Mouse (Mus musculus) WW6 (cell line): ENCODE data around the gene Rps11.
"Not testable (repeated sequence)": the region's sequence is repeated elsewhere in the genome, so short reads cannot be mapped to it uniquely, and the experiment has no call there.

Source experiments
- DNase-seq: peaks from one replicate; pipeline ENCODE4 v3.0.0-alpha.2; 2013; ENCODE audit warnings: low read depth, low spot score

The Rps11 gene

DNA sequence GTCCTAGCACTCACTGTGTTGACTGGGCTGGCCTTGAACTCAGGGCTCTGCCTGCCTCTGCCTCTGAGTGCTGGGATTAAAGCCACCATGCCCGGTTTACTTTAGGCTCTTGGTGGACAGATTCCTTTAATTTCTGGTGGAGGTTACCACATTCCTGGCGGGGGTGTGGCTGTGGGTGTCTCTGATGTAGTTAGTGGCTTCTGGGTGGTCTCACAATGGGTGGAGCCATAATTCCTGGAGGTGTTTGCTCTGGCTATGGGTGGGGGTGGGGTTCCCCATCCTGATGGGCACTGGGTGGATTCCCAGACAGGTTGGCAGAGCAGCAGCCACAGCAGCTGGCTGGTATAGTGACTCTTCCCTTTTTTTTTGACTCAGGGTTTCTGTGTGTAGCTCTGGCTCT is 12.3 kb downstream of the Rps11 start:
- no peak for DNase-seq

DNA sequence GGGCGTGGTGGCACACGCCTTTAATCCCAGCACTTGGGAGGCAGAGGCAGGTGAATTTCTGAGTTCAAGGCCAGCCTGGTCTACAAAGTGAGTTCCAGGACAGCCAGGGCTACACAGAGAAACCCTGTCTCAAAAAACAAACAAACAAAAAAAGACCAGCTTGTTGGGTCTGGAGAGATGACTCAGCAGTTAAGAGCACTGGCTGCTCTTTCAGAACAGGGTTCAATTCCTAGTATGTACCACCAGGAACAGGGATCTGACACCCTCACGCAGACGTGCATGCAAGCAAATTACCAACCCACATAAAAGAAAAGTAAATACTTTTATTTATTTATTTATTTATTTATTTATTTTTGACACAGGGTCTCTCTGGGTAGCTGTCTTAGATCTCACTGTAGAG is 14.2 kb downstream of the Rps11 start:
- DNase-seq = not testable (repeated sequence)

DNA sequence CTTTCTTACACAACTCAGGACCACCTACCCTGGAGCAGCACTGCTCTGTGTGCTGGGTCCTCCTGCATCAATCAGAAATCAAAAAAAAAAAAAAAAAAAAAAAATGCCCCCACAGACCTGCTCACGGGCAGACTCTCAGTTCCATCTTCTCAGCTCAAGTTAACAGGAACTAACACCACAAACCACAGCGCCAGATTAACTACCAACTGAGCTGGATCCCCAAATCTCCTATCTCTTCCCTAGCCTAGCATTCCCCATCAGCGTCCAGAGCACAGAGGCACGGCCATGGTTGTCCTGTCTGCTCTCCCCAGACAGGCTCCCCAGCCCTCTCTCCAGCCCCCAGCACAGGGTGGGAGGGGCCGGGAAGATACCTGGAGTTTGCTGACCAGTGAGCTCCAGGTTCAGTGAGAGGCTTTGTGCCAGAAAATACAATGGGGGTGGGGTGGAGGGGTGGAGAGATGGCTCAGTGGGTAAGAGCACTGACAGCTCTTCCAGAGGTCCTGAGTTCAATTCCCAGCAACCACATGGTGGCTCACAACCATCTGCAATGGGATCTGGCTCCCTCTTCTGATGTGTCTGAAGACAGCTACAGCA is 17.1 kb downstream of the Rps11 start:
- no peak for DNase-seq

DNA sequence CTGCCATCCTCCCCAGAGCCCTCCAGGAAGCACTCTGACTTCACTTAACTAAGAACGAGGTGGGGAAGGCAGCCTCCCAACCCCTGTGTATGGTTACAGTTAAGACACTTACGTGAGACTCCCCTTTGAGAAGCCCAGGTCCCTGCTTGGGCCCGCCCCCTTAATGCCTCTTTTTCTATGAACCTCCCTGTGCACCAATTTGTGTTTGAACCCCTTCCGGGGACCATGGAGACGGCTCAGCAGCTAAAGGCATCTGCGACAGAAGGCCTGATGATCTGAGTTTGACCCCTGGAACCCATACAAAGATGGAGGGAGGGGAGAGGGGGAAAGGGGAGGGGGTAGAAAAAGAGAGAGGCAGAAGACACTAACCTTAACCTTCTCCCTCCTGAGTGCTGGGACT is 17.8 kb downstream of the Rps11 start:
- DNase-seq = no peak

DNA sequence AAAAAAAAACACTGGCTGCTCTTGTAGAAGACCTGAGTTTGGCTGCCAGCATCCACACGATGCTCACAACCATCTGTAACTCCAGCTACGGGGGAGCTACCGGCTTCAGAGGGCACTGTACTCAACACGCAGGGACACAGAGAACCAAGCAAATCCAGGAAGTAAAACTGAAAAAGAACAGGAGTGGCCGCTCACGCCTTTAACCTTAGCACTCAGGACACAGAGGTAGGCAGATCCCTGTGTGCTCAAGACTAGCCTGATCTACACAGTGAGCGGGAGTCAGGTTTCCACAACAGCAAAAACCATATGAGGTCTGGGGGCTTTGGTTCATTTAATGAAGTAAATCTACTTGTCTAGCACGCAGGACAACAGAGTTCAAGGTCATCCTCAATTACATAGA is 18.7 kb downstream of the Rps11 start:
- no peak for DNase-seq

DNA sequence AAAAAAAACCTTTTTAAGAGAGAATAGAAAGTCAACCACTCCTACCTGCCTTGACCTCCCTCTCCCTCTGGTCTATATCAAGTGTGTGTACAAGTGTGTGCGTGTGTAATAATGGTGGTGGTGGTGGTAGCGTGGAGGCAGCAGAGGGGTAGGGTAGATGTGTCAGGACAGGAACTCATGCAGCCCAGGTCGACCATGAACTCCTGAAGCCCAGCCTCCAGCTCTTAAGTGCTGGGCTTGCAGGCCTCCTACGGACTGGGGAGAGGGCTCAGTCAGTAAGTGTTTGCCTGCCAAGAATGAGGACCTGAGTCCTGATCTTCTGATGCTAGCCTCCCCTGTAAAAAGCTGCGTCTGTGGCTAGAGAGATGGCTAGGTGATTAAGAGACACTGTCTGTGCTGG is 19.3 kb downstream of the Rps11 start:
- no peak for DNase-seq

DNA sequence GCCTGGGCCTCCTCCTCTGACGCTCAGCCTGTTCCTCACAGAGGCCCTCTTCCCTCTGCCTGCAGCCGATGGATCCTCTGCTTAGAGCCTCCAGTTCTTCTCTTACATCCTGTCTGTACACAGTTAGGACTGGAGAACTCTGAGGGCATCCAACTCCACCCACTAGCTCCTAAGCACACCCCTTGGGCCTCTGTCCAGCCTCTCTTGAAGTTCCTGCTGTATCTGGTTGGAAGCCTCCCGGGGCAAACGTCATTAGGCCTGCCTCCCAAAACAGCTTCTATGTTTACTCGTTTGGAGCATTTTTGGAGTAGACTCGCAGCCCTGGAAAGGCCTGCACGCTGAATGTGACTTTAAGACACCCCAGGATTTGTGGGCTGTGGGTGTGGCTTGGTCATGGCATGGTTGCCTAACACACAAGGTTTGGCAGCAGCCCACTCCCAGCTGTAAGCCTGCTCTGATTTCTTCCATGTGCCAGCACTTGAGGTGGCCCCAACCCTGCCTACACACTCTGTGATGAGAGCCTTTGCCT is 20.5 kb downstream of the Rps11 start, which contains the start of gene Fcgrt:
Fcgrt (minus strand) TSS at position 200 of the 529 bp plus-strand sequence.
- DNase-seq = no peak

DNA sequence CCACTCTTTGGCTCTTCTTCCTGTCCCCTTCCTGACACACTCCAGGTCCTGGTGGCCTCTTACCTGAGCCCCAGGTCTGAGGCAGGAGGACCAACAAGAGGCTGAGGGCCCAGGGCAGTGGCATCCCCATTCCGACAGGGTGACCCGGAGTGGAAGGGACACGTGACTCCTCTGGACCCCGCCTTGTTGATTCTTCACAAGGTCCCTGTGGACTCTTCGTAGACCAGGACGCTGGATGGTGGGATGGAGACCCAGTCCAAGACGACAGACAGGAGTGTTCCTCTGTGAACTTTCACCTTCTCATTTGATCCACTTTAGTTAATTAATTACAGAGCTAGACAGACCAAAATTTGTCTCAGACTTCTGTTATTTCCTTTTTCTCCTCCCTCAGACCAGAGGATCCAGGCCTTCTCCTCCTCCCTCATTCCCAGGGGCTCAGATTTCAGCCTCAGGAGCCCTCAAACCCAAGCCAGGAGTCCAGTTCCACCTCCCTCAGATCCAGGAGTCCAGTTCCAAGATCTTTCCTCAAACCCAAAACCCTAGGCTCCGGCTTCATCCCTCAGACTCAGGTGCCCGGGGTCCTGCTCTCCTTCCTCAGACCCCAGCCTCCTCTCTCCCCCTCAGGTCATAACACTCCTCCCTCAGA is 21.2 kb downstream of the Rps11 start:
- no peak for DNase-seq

DNA sequence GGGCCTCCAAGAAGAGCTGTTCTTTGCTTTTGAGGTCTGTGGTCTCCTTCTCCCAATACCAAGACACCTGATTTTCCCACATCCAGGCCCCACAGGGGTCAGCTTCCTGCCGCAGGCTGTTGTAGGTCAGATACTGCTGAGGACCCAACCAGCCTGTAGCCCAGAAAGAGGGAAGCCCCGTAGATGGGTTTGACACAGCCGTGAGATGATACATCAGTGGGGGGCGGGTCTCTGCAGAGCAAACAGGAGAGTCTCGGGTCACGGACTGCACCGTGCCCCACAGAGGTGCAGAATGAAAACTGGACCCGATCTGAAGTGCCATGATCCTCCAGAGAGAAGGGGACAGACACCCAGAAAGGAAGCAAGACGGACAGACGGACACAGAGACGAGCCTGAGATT is 21.8 kb downstream of the Rps11 start:
- no peak for DNase-seq

DNA sequence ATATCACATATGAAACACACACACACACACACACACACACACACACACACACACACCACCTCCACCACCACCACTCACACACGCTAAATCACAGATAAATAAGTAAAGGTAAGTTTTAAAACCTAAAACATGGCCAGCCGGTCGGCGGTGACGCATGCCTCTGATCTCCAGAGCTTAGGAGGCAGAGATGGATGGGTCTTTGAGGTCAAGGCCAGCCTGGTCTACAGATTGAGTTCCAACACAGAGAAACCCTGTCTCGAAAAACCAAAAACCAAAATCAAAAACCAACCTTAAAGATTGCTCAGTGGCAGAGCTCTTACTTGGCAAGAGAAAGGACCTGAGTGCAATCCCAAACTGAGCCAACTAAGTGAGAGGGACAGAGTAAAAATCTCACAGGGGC is 24.2 kb downstream of the Rps11 start:
- no peak for DNase-seq

DNA sequence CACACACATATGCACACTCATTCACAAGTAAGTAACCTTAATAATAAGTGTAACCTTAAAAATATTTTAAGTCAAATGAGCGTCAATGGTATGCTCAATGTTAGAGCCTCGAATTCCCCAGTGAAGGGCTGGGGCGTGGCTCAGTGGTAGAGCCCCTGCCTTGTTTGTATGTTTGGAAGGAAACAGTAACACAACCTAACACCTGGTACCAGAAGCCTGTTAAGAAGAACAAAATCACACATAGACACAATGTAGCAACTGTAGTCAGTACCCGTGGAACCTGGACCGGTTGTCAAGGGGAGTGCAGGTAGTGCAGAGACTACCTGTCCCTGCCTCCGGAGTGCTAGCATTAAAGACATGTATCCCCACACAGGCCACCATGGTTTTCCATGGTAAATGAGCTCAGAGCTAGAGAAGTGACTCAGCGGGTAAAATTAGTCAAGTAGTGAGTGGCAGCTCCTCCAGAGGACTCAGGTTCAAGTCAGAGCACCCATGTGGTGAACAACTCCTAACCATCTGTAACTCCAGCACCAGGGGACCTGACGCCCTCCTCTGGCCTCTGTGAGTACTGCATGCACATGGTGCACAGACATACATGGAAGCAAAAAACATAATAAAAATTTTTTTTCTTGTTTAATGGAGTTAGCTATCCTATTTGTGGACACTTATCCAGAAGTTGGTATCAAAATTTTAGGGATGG is 25.5 kb downstream of the Rps11 start:
- DNase-seq = no peak

DNA sequence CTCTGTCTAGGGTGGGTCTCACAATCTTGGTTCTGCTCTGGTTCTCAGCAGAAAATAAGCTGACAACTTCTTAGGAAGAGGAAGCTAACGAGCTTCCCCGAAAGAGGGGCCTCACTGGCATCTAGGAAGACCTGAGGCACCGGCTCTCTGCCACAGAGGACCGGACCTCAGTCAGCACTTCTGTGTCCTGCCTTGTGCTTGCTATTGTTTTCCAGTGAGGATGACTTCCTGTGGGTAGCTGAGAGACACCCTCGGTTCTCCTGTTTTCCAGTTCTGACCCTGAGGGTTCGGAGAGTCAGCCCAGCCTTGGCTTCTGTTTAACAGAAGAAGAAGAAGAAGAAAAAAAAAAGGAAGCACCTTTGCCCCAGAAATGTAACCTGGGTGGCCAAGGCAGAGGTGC is 26.8 kb downstream of the Rps11 start:
- no peak for DNase-seq

DNA sequence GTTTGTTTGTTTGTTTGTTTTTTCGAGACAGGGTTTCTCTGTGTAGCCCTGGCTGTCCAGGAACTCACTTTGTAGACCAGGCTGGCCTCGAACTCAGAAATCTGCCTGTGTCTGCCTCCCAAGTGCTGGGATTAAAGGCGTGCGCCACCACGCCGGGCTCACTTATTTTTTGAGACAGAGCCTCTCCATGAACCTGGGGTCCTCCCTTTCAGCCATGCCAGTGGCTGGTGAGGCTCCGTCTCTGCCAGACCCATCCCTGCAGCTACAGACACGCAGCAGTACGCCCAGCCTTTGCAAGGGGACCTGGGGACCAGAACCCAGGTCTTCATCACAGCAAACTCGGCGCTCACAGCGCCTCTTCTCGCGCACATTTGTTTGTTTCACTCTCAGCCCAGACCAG is 28.3 kb downstream of the Rps11 start:
- DNase-seq = not testable (repeated sequence)

DNA sequence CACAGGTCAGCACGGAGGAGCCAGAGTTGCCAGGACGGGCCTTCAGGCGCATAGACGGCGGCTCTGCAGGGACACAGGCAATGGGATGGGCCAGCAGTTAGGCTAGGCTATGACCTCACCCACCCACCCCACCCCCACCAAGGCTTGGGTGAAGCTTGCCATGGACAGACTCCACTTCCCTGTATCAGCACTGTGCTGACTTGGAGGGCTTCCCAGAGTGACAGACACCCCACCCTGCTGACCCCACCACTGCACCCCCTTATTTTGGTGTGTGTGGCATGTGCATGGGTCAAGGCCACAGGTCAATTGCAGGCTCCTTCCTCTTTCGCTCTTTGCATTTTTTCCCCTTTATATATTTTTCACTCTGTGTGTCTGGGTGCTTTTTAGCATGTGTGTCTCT is 28.9 kb downstream of the Rps11 start:
- DNase-seq = no peak

DNA sequence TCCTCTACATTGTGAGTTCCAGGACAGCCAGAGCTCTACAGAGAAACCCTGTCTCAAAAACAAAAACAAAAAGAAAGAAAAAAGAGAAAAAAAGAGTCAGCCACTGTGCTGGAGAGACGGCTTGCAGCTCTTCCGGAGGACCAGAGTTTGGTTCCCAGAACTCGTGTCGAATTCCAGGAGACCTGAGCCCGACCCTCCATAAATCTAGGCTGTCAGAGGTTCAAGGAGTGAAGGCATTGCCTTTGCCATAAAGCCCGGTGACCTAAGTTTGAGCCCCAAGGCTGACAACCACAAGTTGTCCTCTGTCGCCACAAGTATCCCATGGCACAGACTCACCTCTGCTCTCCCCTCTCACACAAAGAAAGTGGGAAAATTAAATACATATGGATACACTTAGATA is 30.1 kb downstream of the Rps11 start:
- DNase-seq = no peak

DNA sequence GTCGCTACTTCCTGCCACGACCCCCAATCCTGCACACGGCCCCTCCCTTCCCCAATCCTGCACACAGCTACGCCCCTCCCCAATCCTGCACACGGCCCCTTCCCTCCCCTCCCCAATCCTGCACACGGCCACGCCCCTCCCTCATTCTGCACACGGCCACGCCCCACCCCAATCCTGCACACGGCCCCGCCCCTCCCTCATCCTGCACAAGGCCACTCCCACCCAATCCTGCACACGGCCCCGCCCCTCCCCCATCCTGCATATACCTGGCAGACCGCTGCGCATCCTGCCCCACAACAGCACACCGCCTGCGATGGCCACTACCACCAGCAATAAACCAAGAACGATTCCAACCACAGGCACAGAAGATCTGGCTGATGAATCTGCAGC is 30.7 kb downstream of the Rps11 start:
- DNase-seq = no peak

DNA sequence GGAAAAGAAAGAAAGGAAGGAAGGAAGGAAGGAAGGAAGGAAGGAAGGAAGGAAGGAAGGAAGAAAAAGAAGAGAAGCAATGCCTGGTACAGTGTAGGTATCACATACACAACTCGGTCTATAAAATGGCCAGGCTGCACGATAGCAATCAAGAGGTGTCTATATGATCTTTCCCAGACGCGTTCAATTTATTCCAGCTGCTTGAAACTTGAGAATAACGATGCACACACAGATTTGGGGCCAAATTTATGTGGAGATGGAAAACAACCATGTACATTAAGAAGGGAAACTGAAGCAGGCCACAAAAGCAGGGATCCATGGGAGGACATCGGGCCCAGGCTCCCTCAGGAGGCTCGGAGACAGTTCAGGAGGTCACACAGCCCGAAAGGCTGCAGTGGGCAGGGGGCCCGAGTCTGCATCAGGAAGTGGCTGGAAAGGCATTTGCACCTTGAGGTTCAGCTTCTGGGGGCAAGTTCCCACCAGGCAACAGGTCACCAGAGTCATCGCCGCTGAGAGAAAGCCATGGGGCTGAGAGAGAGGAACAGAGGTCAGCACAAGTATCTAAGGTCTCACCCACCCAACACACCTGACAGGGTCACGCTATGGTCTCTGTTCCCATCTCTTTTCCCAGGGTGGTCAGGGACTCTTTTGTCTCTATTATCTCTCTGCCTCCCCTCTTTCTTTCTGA is 31.3 kb downstream of the Rps11 start:
- no peak for DNase-seq

DNA sequence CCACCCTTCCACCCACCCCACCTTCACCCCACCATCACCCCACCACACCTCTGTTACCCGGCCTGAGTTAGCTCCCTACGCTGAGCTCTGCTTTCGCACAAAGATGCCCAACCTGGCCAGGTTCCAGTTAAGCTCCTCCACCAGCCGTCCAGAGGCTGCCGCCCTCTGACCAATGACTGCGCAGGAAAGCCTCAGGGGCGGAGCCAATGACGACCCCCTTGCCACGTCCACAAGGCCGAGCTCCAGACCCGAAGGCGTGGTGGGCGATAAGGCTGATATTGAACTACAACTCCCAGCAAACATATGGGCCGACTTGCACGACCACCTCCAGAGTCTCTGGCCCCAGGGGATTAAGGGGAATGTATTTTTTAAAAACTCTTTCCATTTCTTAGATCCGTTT is 32.2 kb downstream of the Rps11 start, which contains the start of gene Rcn3:
Rcn3 (minus strand) TSS at position 174 of the 400 bp plus-strand sequence.
- DNase-seq = no peak

DNA sequence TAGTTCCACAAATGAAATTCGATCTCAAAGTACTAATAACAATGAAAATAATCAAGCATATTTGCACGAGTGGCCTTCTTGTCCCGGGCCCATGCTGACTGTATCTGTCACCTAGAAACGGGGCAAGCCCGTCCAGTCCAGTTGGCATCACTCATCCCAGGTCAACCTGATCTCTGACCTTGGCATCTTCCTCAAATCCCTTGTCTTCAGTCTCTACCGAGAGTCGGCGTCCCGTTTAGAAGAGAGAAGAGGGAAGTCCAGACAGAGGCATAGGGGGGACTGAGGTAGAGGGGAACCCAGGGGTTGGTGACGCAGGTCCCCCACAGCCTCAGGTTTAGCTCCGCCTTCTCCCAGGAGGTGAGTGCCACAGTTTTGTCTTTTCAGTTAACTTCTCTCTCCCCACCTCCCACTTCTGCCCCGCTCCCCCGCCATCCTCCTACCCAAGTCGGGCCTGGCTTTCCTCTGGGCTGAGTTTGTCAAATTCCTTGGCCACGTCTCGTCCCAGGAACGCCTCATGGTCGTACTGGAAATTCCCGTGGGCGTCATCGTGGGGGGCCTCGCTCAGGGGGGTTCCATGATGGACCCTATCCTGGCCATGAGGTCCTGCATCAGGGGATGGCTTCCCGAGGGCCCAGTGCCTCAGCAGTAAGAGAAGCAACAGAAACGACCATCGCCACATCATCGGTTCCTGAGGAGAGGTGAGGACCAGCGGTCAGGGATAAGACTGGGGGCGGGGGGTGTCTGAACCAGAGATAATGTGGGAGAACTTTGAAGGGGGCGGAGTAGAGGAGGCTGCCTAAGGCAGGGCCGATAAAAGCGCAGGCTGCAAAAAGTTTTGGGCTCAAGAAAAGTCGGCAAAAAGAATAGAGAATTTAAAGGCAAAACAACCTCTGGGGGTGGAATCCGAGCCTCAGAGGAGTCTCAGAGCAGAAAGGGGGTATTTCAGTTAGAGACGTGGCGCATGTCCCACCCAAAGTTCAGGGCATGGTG is 32.9 kb downstream of the Rps11 start:
- DNase-seq = no peak

DNA sequence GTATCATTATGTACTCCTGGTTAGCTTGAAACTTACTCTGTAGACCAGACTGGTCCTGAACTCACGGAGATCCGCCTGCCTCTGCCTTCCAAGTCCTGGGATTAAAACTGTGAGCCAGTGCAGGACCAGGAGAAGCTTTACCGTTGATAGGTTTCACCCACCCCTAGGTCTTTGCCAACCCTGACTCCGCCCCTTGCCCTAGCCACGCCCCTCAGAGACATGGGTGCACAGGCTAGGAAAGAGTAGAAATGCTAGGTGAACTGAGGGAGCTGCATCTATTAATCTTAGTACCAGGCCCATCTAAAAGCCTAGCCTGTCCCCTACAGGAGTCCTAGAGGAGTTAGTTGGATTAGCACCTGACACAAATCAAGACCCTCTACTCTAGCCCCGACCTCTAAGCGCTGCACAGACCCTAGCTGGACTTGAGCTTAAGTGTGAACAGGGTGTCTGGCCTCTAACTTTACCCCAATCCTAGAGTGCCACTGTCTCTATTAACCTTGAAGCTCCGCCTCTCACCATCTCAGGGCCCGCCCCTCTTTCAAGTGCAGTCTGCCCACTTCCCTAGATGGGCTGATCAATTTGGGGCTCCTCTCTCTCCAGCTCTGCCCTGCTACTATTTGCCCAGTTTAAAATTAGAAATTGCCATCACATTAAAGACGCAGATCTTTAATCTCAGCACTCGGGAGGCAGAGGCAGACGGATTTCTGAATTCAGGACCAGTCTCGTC is 33.8 kb downstream of the Rps11 start:
- DNase-seq = no peak
